Mouse (Mus musculus) CH12.LX (cell line): Measurements from ENCODE around the gene Them7.

ENCODE experiments used
- CHD1 ChIP-seq: IDR thresholded peaks from 2 replicates; pipeline ENCODE4 v1.6.1; 2012; ENCODE audit warnings: low read depth, low read length, improper control_type of control experiment, inconsistent platforms
- CTCF ChIP-seq, 2 experiments: IDR thresholded peaks in 1 of 2; conservative IDR thresholded peaks in 1 of 2; 2 replicates each; pipeline ENCODE4 v1.5.1; 2011 to 2012; ENCODE audit warnings: low read depth in 2 of 2, low read length in 2 of 2, improper control_type of control experiment in 1 of 2, inconsistent platforms in 1 of 2, mild to moderate bottlenecking in 1 of 2, moderate library complexity in 1 of 2
- ETS1 ChIP-seq: conservative IDR thresholded peaks from 2 replicates; pipeline ENCODE4 v1.6.1; 2012; ENCODE audit warnings: low read depth, mild to moderate bottlenecking, inconsistent platforms, low read length, improper control_type of control experiment, moderate library complexity
- MAX ChIP-seq: IDR thresholded peaks from 2 replicates; pipeline ENCODE4 v1.6.1; 2011; ENCODE audit warnings: low read length, improper control_type of control experiment
- POLR2A ChIP-seq: IDR thresholded peaks from 2 replicates; pipeline ENCODE4 v1.6.1; 2011; ENCODE audit warnings: low read depth, mild to moderate bottlenecking, improper control_type of control experiment, low read length

GRCm38 (mm10) chr2:105284855-105285254, 60.7 kb downstream of the Them7 start:
- no peak for TF ChIP-seq CTCF (conservative IDR thresholded peaks at IDR 0.05 in 1 of 2, IDR thresholded peaks at IDR 0.05 in 1 of 2; ENCODE audit: low read depth in 2 of 2, low read length in 2 of 2)
- no peak for TF ChIP-seq ETS1
- no peak for TF ChIP-seq POLR2A
- no peak for TF ChIP-seq CHD1
- no peak for TF ChIP-seq MAX
